Mouse (Mus musculus): Measurements from ENCODE around the gene Zfp988. TPM values are rescaled to one million over a fixed set of nuclear protein-coding genes. Genes with fewer than 3 reads are reported as not detected.
A peak's percentile ranks its signal among the peaks of the same experiment; 100 is the strongest.
"Not testable (repeated sequence)": the region's sequence is repeated elsewhere in the genome, so short reads cannot be mapped to it uniquely, and the experiment has no call there.

Zfp988 gene
- polyA plus RNA-seq, 1 experiment from 2014 or later: 0.31 TPM

DNA sequence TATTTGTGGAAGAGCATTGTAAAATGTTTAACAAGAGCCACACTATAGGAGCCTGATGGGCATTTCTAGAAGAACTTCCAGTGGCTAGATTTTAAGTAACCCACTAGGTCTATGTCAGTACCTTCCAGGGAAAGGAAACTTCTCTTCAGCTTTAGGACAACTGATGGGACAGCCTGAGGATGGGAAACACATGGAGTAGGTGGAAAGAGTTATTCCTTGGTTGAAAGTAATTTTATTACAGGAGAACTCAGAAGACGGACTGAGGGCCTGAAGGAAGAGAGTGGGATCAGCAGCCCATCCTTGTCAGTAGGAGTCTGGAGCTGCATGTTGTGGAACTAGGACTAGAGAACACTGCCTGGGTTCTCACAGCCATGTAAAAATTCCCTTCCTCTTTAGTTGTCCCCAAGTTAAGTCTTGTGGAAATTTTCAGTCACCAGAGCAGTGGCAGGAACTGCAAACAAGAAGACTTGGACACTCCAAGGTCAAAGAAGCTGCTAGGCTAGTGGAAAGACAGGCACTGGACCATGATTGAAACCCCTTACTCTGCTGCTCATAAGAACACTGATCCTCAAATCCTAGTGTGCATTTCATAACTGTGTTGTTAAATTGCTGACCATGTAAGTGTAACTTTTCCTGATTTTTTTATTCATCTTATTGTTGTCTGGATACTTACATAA is 30.4 kb downstream of the Zfp988 start:
- not testable (repeated sequence) for H3K4me2 ChIP-seq; H3K4me1 ChIP-seq; H3K27me3 ChIP-seq; H3K36me3 ChIP-seq; H3K9ac ChIP-seq; H3K27ac ChIP-seq; H3K4me3 ChIP-seq (replicated peaks)
- 30% methylated on average over 1 of the region's 1 CpGs for WGBS
- peak; percentile 40 for ATAC-seq (replicated peaks; ENCODE audit: low FRiP score)
- H3K9me3 ChIP-seq (replicated peaks): peaks cover 64% of the 10 kb centered on the region

- peak; percentile 74 for ATAC-seq (replicated peaks; ENCODE audit: low FRiP score)
- H3K9ac ChIP-seq; H3K4me2 ChIP-seq; H3K27ac ChIP-seq; H3K36me3 ChIP-seq; H3K27me3 ChIP-seq; H3K4me1 ChIP-seq; H3K4me3 ChIP-seq (replicated peaks): not testable (repeated sequence)
- 66% methylated on average over 6 of the region's 6 CpGs for WGBS
- H3K9me3 ChIP-seq (replicated peaks): peaks cover 66% of the 10 kb centered on the region
These were observed 31.1 kb downstream of the Zfp988 start for GRCm38 (mm10) chr4:147336368-147337195.

DNA sequence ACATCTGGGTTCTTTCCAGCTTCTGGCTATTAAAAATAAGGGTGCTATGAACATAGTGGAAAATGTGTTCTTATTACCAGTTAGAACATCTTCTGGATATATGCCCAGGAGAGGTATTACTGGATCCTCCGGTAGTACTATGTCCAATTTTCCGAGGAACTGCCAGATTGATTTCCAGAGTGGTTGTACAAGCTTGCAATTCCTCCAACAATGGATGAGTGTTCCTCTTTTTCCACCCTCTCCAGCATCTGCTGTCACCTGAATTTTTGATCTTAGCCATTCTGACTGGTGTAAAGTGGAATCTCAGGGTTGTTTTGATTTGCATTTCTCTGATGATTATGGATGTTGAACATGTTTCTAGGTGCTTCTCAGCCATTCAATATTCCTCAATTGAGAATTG is 32.0 kb downstream of the Zfp988 start:
- H3K27ac ChIP-seq; H3K9ac ChIP-seq; H3K4me2 ChIP-seq; ATAC-seq (replicated peaks; ENCODE audit: low FRiP score); H3K27me3 ChIP-seq; H3K4me3 ChIP-seq (replicated peaks); H3K4me1 ChIP-seq; H3K36me3 ChIP-seq: not testable (repeated sequence)
- WGBS: 90% methylated on average over 2 of the region's 2 CpGs
- H3K9me3 ChIP-seq (replicated peaks): peaks cover 67% of the 10 kb centered on the region

DNA sequence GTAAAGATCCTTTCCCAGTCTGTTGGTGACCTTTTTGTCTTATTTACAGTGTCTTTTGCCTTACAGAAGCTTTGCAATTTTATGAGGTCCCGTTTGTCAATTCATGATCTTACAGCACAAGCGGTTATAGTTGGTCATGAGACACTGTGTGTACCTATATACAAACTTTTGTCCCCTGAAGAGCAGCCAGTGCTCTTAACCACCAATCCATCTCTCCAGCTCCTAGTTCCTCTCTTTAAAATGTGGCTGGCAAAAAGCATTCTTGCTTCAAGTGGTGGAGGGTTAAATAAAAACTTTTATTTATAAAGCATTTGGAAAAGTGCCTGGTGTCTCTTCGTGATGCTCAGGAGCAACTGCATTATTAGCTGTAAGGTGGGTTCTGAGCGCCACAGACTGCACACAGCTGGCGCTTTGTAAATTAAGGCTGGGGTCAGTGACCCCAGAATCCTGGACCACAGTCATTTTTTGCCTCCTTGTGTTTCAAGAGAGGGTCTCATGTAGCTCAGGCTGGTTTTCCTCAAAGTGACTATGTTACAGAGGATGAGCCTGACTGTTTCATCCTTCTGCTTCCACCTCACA is 32.6 kb downstream of the Zfp988 start:
- Histone ChIP-seq H3K36me3 (no peaks in the 10 kb centered on the region), H3K9me3 (replicated peaks) (peaks cover 72% of the 10 kb centered on the region), H3K4me3 (replicated peaks) (no peak overlapping the region), H3K4me2 (no peak overlapping the region), H3K27ac (no peak overlapping the region), H3K27me3 (no peaks in the 10 kb centered on the region), H3K9ac (no peak overlapping the region), H3K4me1 (no peaks in the 10 kb centered on the region)
- 72% methylated on average over 5 of the region's 5 CpGs for WGBS
- peak; percentile 71 for ATAC-seq (replicated peaks; ENCODE audit: low FRiP score)

DNA sequence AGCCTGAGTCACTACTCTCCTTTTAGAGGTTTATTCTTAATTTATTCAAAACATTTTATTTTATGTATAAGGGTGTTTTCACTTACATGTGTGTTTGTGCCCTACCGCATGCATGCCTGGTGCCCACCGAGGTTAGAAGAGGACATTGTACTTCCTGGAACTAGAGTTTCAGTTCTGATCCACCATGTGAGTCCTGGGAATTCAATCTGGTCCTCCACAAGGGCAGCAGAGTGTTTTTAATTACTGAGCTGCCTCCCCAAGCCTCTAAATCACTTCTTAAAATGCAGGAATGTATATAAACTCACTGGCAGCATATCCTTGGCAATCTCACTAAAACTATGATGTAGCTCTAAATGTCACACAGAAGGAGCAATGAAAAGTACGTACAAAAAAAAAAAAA is 33.2 kb downstream of the Zfp988 start:
- not testable (repeated sequence) for H3K27me3 ChIP-seq; H3K9ac ChIP-seq; H3K27ac ChIP-seq; H3K36me3 ChIP-seq; H3K4me3 ChIP-seq (replicated peaks); ATAC-seq (replicated peaks; ENCODE audit: low FRiP score); H3K4me2 ChIP-seq; H3K4me1 ChIP-seq
- peaks cover 74% of the 10 kb centered on the region for H3K9me3 ChIP-seq (replicated peaks)
- 74% methylated on average over 3 of the region's 3 CpGs for WGBS

GRCm38 (mm10) chr4:147339601-147340219 is 34.2 kb downstream of the Zfp988 start:
- not testable (repeated sequence) for H3K36me3 ChIP-seq; H3K9ac ChIP-seq; H3K4me3 ChIP-seq (replicated peaks); H3K4me2 ChIP-seq; H3K4me1 ChIP-seq; H3K27ac ChIP-seq; ATAC-seq (replicated peaks; ENCODE audit: low FRiP score); H3K27me3 ChIP-seq
- H3K9me3 ChIP-seq (replicated peaks): peaks cover 71% of the 10 kb centered on the region
- WGBS: 71% methylated on average over 7 of the region's 7 CpGs

- ATAC-seq (replicated peaks; ENCODE audit: low FRiP score): not testable (repeated sequence)
These were observed 34.8 kb downstream of the Zfp988 start for GRCm38 (mm10) chr4:147340236-147340635.

GRCm38 (mm10) chr4:147340876-147341275 is 35.4 kb downstream of the Zfp988 start:
- H3K27ac ChIP-seq; H3K4me2 ChIP-seq; ATAC-seq (replicated peaks; ENCODE audit: low FRiP score); H3K36me3 ChIP-seq; H3K27me3 ChIP-seq; H3K4me1 ChIP-seq; H3K4me3 ChIP-seq (replicated peaks); H3K9ac ChIP-seq: not testable (repeated sequence)
- WGBS: 82% methylated on average over 3 of the region's 3 CpGs
- H3K9me3 ChIP-seq (replicated peaks): peaks cover 63% of the 10 kb centered on the region

More at GRCm38 (mm10) chr4:147340236-147340635, 34.8 kb downstream of the Zfp988 start:
- H3K36me3 ChIP-seq; H3K27me3 ChIP-seq; H3K4me2 ChIP-seq; H3K4me1 ChIP-seq; H3K9ac ChIP-seq; H3K27ac ChIP-seq; H3K4me3 ChIP-seq (replicated peaks): not testable (repeated sequence)
- WGBS: 68% methylated on average over 3 of the region's 3 CpGs
- peaks cover 70% of the 10 kb centered on the region for H3K9me3 ChIP-seq (replicated peaks)

- ATAC-seq (replicated peaks; ENCODE audit: low FRiP score): peak; percentile 87
- not testable (repeated sequence) for H3K9ac ChIP-seq; H3K4me2 ChIP-seq; H3K4me3 ChIP-seq (replicated peaks); H3K4me1 ChIP-seq; H3K27me3 ChIP-seq; H3K27ac ChIP-seq; H3K36me3 ChIP-seq
- 74% methylated on average over 6 of the region's 6 CpGs for WGBS
- peaks cover 54% of the 10 kb centered on the region for H3K9me3 ChIP-seq (replicated peaks)
These were observed 37.8 kb downstream of the Zfp988 start for GRCm38 (mm10) chr4:147343042-147343908.

- H3K4me3 ChIP-seq (replicated peaks); H3K4me2 ChIP-seq; ATAC-seq (replicated peaks; ENCODE audit: low FRiP score); H3K27ac ChIP-seq; H3K27me3 ChIP-seq; H3K4me1 ChIP-seq; H3K9ac ChIP-seq; H3K36me3 ChIP-seq: not testable (repeated sequence)
- peaks cover 58% of the 10 kb centered on the region for H3K9me3 ChIP-seq (replicated peaks)
- 88% methylated on average over 2 of the region's 2 CpGs for WGBS
These were observed 39.6 kb downstream of the Zfp988 start for GRCm38 (mm10) chr4:147345061-147345554.

- 73% methylated on average over 4 of the region's 4 CpGs for WGBS
- not testable (repeated sequence) for H3K27me3 ChIP-seq; ATAC-seq (replicated peaks; ENCODE audit: low FRiP score); H3K4me2 ChIP-seq; H3K9ac ChIP-seq; H3K4me3 ChIP-seq (replicated peaks); H3K4me1 ChIP-seq; H3K36me3 ChIP-seq; H3K27ac ChIP-seq
- peaks cover 65% of the 10 kb centered on the region for H3K9me3 ChIP-seq (replicated peaks)
These were observed 41.0 kb downstream of the Zfp988 start for GRCm38 (mm10) chr4:147346361-147347035.
